Mouse (Mus musculus): ENCODE measurements around the gene Ifna6. TPM values are rescaled to one million over a fixed set of nuclear protein-coding genes. Genes with fewer than 3 reads are reported as not detected.
A peak's percentile ranks its signal among the peaks of the same experiment; 100 is the strongest.
"Not testable (repeated sequence)": the region's sequence is repeated elsewhere in the genome, so short reads cannot be mapped to it uniquely, and the experiment has no call there.

Gene Ifna6
- not detected for total RNA-seq (2021)
- long read RNA-seq, experiment 1, result 0 reads
- long read RNA-seq, experiment 2, result 0 reads

GRCm38 (mm10) chr4:88827116-88827515 lies at the start of gene Ifna6:
Gene Ifna6 (plus strand): TSS chr4:88827416.
- not testable (repeated sequence) for DNase-seq (ENCODE audit: low spot score)

- not testable (repeated sequence) for DNase-seq (ENCODE audit: low spot score)
Measured at GRCm38 (mm10) chr4:88779550-88779949, 47.7 kb upstream of the Ifna6 start, which contains the start of gene Gm13272. Gene Gm13272 (plus strand): TSS chr4:88779850.

GRCm38 (mm10) chr4:88780320-88780719 lies 46.9 kb upstream of the Ifna6 start:
- not testable (repeated sequence) for DNase-seq (ENCODE audit: low spot score)

- not testable (repeated sequence) for DNase-seq (ENCODE audit: low spot score)
Measured at GRCm38 (mm10) chr4:88781831-88782230, 45.4 kb upstream of the Ifna6 start, which contains the start of gene Ifnz. Gene Ifnz (plus strand): TSS chr4:88782131.

GRCm38 (mm10) chr4:88782335-88782734 lies 44.9 kb upstream of the Ifna6 start:
- DNase-seq (ENCODE audit: low spot score), result not testable (repeated sequence)

- DNase-seq (ENCODE audit: low spot score), result not testable (repeated sequence)
Measured at GRCm38 (mm10) chr4:88785409-88785808, 41.8 kb upstream of the Ifna6 start, which contains the start of gene Gm13276. Gene Gm13276 (plus strand): TSS chr4:88785709.

GRCm38 (mm10) chr4:88788402-88788801 lies 38.8 kb upstream of the Ifna6 start, which contains the start of gene Gm13277:
Gene Gm13277 (plus strand): TSS chr4:88788632.
- peak; percentile 54 for DNase-seq (ENCODE audit: low spot score)

GRCm38 (mm10) chr4:88791250-88791649 lies 36.0 kb upstream of the Ifna6 start, which contains the start of gene Gm13278:
Gene Gm13278 (plus strand): TSS chr4:88791550.
- DNase-seq (ENCODE audit: low spot score), result not testable (repeated sequence)

- peak; percentile 58 for DNase-seq (ENCODE audit: low spot score)
Measured at GRCm38 (mm10) chr4:88793936-88794675, 33.1 kb upstream of the Ifna6 start, which contains the start of gene Gm13275. Gene Gm13275 (plus strand): TSS chr4:88794487.

- DNase-seq (ENCODE audit: low spot score), result not testable (repeated sequence)
Measured at GRCm38 (mm10) chr4:88797097-88797496, 30.1 kb upstream of the Ifna6 start, which contains the start of gene Gm13279. Gene Gm13279 (plus strand): TSS chr4:88797397.

GRCm38 (mm10) chr4:88799365-88799764 lies 27.9 kb upstream of the Ifna6 start, which contains the start of gene Gm13285:
Gene Gm13285 (plus strand): TSS chr4:88799665.
- DNase-seq (ENCODE audit: low spot score), result not testable (repeated sequence)

GRCm38 (mm10) chr4:88802954-88803353 lies 24.3 kb upstream of the Ifna6 start, which contains the start of gene Gm13287:
Gene Gm13287 (plus strand): TSS chr4:88803254.
- not testable (repeated sequence) for DNase-seq (ENCODE audit: low spot score)

- not testable (repeated sequence) for DNase-seq (ENCODE audit: low spot score)
Measured at GRCm38 (mm10) chr4:88805231-88805630, 22.0 kb upstream of the Ifna6 start, which contains the start of gene Gm13288. Gene Gm13288 (plus strand): TSS chr4:88805531.

- DNase-seq (ENCODE audit: low spot score), result peak; percentile 5
Measured at GRCm38 (mm10) chr4:88805761-88806160, 21.5 kb upstream of the Ifna6 start.

GRCm38 (mm10) chr4:88815928-88816327 lies 11.3 kb upstream of the Ifna6 start, which contains the start of gene Ifna7:
Gene Ifna7 (plus strand): TSS chr4:88816228.
- DNase-seq (ENCODE audit: low spot score), result no peak

- DNase-seq (ENCODE audit: low spot score), result no peak
Measured at GRCm38 (mm10) chr4:88819659-88820058, 7.6 kb upstream of the Ifna6 start, which contains the start of gene Ifna11. Gene Ifna11 (plus strand): TSS chr4:88819959.

GRCm38 (mm10) chr4:88822995-88823394 lies 4.2 kb upstream of the Ifna6 start:
- no peak for DNase-seq (ENCODE audit: low spot score)

GRCm38 (mm10) chr4:88830523-88830922 lies 3.3 kb downstream of the Ifna6 start:
- DNase-seq (ENCODE audit: low spot score), result peak; percentile 4

- not testable (repeated sequence) for DNase-seq (ENCODE audit: low spot score)
Measured at GRCm38 (mm10) chr4:88835225-88835624, 8.0 kb downstream of the Ifna6 start, which contains the start of gene Ifna5. Gene Ifna5 (plus strand): TSS chr4:88835525.

- DNase-seq (ENCODE audit: low spot score), result no peak
Measured at GRCm38 (mm10) chr4:88838828-88839227, 11.6 kb downstream of the Ifna6 start.

- DNase-seq (ENCODE audit: low spot score), result no peak
Measured at GRCm38 (mm10) chr4:88840058-88840457, 12.8 kb downstream of the Ifna6 start.

- no peak for DNase-seq (ENCODE audit: low spot score)
Measured at GRCm38 (mm10) chr4:88841438-88841911, 14.3 kb downstream of the Ifna6 start, which contains the start of gene Ifna4. Gene Ifna4 (plus strand): TSS chr4:88841861.
